Mouse (Mus musculus) embryonic fibroblast, embryonic 13.5 days (primary cell): ENCODE data around the gene Snrpd3.

ENCODE experiments used
- CTCF ChIP-seq: IDR thresholded peaks from 2 replicates; pipeline ENCODE4 v1.5.1; 2011; ENCODE audit warnings: mild to moderate bottlenecking, control low read depth, low read length, moderate library complexity, borderline replicate concordance; ENCODE audit not compliant: insufficient read depth
- POLR2A ChIP-seq: IDR thresholded peaks from 2 replicates; pipeline ENCODE4 v1.6.1; 2011; ENCODE audit warnings: low read depth, mild to moderate bottlenecking, control low read depth, low read length, moderate library complexity

- no peak for TF ChIP-seq POLR2A
- no peak for TF ChIP-seq CTCF
Measured at GRCm38 (mm10) chr10:75479955-75480354, 37.4 kb upstream of the Snrpd3 start.
